Mouse (Mus musculus) embryonic facial prominence, embryonic 14.5 days (tissue): ENCODE results near the gene Dhx36. TPM values are rescaled to one million over a fixed set of nuclear protein-coding genes. Genes with fewer than 3 reads are reported as not detected.

Experiments used
- polyA plus RNA-seq: library from polyadenylated mRNA; unstranded; fragments of >200 nt; fragmentation: Nextera tagmentation; extraction: Ambion mirVana; gene quantifications from 2 replicates; pipeline ENCODE4 v1.2.1, GENCODE M21; 2014

Dhx36 gene
- polyA plus RNA-seq, 1 experiment from 2014 or later, result 31.6 TPM

Other genes with a start within 250 kb of the Dhx36 start
- 7.7 and 9.4 TPM in 2 replicates for gene Arhgef26, start 168.7 kb downstream of the Dhx36 start, polyA plus RNA-seq
- gene Gpr149, start 98.1 kb upstream of the Dhx36 start, polyA plus RNA-seq, result 0.84 and 1.1 TPM in 2 replicates